Mouse (Mus musculus): ENCODE measurements around the gene Med12l. TPM values are rescaled to one million over a fixed set of nuclear protein-coding genes. Genes with fewer than 3 reads are reported as not detected.

Med12l gene
- polyA plus RNA-seq, 1 experiment from 2014 or later, result 3.1 TPM

GRCm38 (mm10) chr3:59194938-59195337, 189.3 kb downstream of the Med12l start, which contains the start of gene Gpr87:
TSS of gene Gpr87 (minus strand) at chr3:59195104.
- no peaks in the 10 kb centered on the region for H3K36me3 ChIP-seq
- no peak within 1 kb of the TSS for H3K27ac ChIP-seq
- H3K4me3 ChIP-seq, result no peak within 1 kb of the TSS
- no peak for DNase-seq (ENCODE audit: low spot score)
- H3K27me3 ChIP-seq (ENCODE audit: insufficient read depth, poor library complexity, severe bottlenecking), result no peaks in the 10 kb centered on the region
- 89% methylated on average over 7 of the region's 7 CpGs for WGBS
- no peaks in the 10 kb centered on the region for H3K4me1 ChIP-seq (replicated peaks)
- no peaks in the 10 kb centered on the region for H3K9me3 ChIP-seq

GRCm38 (mm10) chr3:59197329-59197948, 191.8 kb downstream of the Med12l start:
- H3K27ac ChIP-seq, result no peak overlapping the region
- DNase-seq (ENCODE audit: low spot score), result no peak
- no peak overlapping the region for H3K4me3 ChIP-seq
- 90% methylated on average over 4 of the region's 4 CpGs for WGBS
- no peaks in the 10 kb centered on the region for H3K9me3 ChIP-seq
- H3K27me3 ChIP-seq (ENCODE audit: insufficient read depth, poor library complexity, severe bottlenecking), result no peaks in the 10 kb centered on the region
- H3K36me3 ChIP-seq, result no peaks in the 10 kb centered on the region
- no peaks in the 10 kb centered on the region for H3K4me1 ChIP-seq (replicated peaks)

GRCm38 (mm10) chr3:59203802-59204520, 198.3 kb downstream of the Med12l start:
- Histone ChIP-seq H3K27me3 (ENCODE audit: insufficient read depth, poor library complexity, severe bottlenecking) (no peaks in the 10 kb centered on the region), H3K27ac (no peak overlapping the region), H3K9me3 (no peaks in the 10 kb centered on the region), H3K36me3 (no peaks in the 10 kb centered on the region), H3K4me3 (no peak overlapping the region), H3K4me1 (replicated peaks) (no peaks in the 10 kb centered on the region)
- WGBS, result 82% methylated on average over 8 of the region's 8 CpGs
- DNase-seq (ENCODE audit: low spot score), result no peak

GRCm38 (mm10) chr3:59204719-59205503, 199.3 kb downstream of the Med12l start:
- Histone ChIP-seq H3K27me3 (ENCODE audit: insufficient read depth, poor library complexity, severe bottlenecking) (no peaks in the 10 kb centered on the region), H3K9me3 (no peaks in the 10 kb centered on the region), H3K4me3 (no peak overlapping the region), H3K4me1 (replicated peaks) (no peaks in the 10 kb centered on the region), H3K36me3 (no peaks in the 10 kb centered on the region), H3K27ac (no peak overlapping the region)
- 89% methylated on average over 11 of the region's 11 CpGs for WGBS
- DNase-seq (ENCODE audit: low spot score), result no peak

- Histone ChIP-seq H3K4me3 (no peak overlapping the region), H3K27me3 (ENCODE audit: insufficient read depth, poor library complexity, severe bottlenecking) (no peaks in the 10 kb centered on the region), H3K9me3 (no peaks in the 10 kb centered on the region), H3K4me1 (replicated peaks) (no peaks in the 10 kb centered on the region), H3K36me3 (no peaks in the 10 kb centered on the region), H3K27ac (no peak overlapping the region)
- DNase-seq (ENCODE audit: low spot score), result no peak
- WGBS, result 83% methylated on average over 4 of the region's 4 CpGs
These were observed 200.3 kb downstream of the Med12l start for GRCm38 (mm10) chr3:59205941-59206340.

- Histone ChIP-seq H3K4me3 (no peak overlapping the region), H3K27me3 (ENCODE audit: insufficient read depth, poor library complexity, severe bottlenecking) (no peaks in the 10 kb centered on the region), H3K27ac (no peak overlapping the region), H3K9me3 (no peaks in the 10 kb centered on the region), H3K4me1 (replicated peaks) (no peaks in the 10 kb centered on the region), H3K36me3 (no peaks in the 10 kb centered on the region)
- peak; percentile 6 for DNase-seq (ENCODE audit: low spot score)
- 67% methylated on average over 4 of the region's 4 CpGs for WGBS
These were observed 203.3 kb downstream of the Med12l start for GRCm38 (mm10) chr3:59208650-59209548.

GRCm38 (mm10) chr3:59210089-59210488, 204.5 kb downstream of the Med12l start:
- no peaks in the 10 kb centered on the region for H3K4me1 ChIP-seq (replicated peaks)
- no peak for DNase-seq (ENCODE audit: low spot score)
- no peak overlapping the region for H3K27ac ChIP-seq
- no peaks in the 10 kb centered on the region for H3K36me3 ChIP-seq
- 75% methylated on average over 8 of the region's 8 CpGs for WGBS
- no peaks in the 10 kb centered on the region for H3K27me3 ChIP-seq (ENCODE audit: insufficient read depth, poor library complexity, severe bottlenecking)
- H3K9me3 ChIP-seq, result no peaks in the 10 kb centered on the region
- no peak overlapping the region for H3K4me3 ChIP-seq

GRCm38 (mm10) chr3:59210727-59211126, 205.1 kb downstream of the Med12l start, which contains the start of gene P2ry13:
TSS of gene P2ry13 (minus strand) at chr3:59210882.
- no peak for DNase-seq (ENCODE audit: low spot score)
- no peaks in the 10 kb centered on the region for H3K36me3 ChIP-seq
- no peak within 1 kb of the TSS for H3K4me3 ChIP-seq
- no peak within 1 kb of the TSS for H3K27ac ChIP-seq
- 92% methylated on average over 6 of the region's 6 CpGs for WGBS
- H3K27me3 ChIP-seq (ENCODE audit: insufficient read depth, poor library complexity, severe bottlenecking), result no peaks in the 10 kb centered on the region
- no peaks in the 10 kb centered on the region for H3K9me3 ChIP-seq
- no peaks in the 10 kb centered on the region for H3K4me1 ChIP-seq (replicated peaks)

- no peaks in the 10 kb centered on the region for H3K9me3 ChIP-seq
- no peaks in the 10 kb centered on the region for H3K36me3 ChIP-seq
- no peak for DNase-seq (ENCODE audit: low spot score)
- H3K4me3 ChIP-seq, result no peak overlapping the region
- 92% methylated on average over 8 of the region's 8 CpGs for WGBS
- H3K27ac ChIP-seq, result no peak overlapping the region
- H3K4me1 ChIP-seq (replicated peaks), result no peaks in the 10 kb centered on the region
- H3K27me3 ChIP-seq (ENCODE audit: insufficient read depth, poor library complexity, severe bottlenecking), result no peaks in the 10 kb centered on the region
These were observed 206.2 kb downstream of the Med12l start for GRCm38 (mm10) chr3:59211784-59212183.

GRCm38 (mm10) chr3:59212404-59212803, 206.8 kb downstream of the Med12l start:
- Histone ChIP-seq H3K4me1 (replicated peaks) (no peaks in the 10 kb centered on the region), H3K27ac (no peak overlapping the region), H3K36me3 (no peaks in the 10 kb centered on the region), H3K4me3 (no peak overlapping the region), H3K9me3 (no peaks in the 10 kb centered on the region), H3K27me3 (ENCODE audit: insufficient read depth, poor library complexity, severe bottlenecking) (no peaks in the 10 kb centered on the region)
- DNase-seq (ENCODE audit: low spot score), result no peak

- Histone ChIP-seq H3K27me3 (ENCODE audit: insufficient read depth, poor library complexity, severe bottlenecking) (no peaks in the 10 kb centered on the region), H3K9me3 (no peaks in the 10 kb centered on the region), H3K4me3 (no peak overlapping the region), H3K36me3 (no peaks in the 10 kb centered on the region), H3K4me1 (replicated peaks) (no peaks in the 10 kb centered on the region), H3K27ac (no peak overlapping the region)
- 90% methylated on average over 10 of the region's 10 CpGs for WGBS
- no peak for DNase-seq (ENCODE audit: low spot score)
These were observed 211.6 kb downstream of the Med12l start for GRCm38 (mm10) chr3:59217211-59217610.

GRCm38 (mm10) chr3:59219326-59219725, 213.7 kb downstream of the Med12l start:
- Histone ChIP-seq H3K27ac (no peak overlapping the region), H3K9me3 (no peaks in the 10 kb centered on the region), H3K4me1 (replicated peaks) (no peaks in the 10 kb centered on the region), H3K4me3 (no peak overlapping the region), H3K27me3 (ENCODE audit: insufficient read depth, poor library complexity, severe bottlenecking) (no peaks in the 10 kb centered on the region), H3K36me3 (no peaks in the 10 kb centered on the region)
- WGBS, result 93% methylated on average over 2 of the region's 2 CpGs
- no peak for DNase-seq (ENCODE audit: low spot score)
